Mouse (Mus musculus) ES-E14 (cell line): Measurements from ENCODE around the gene Slc25a13. TPM values are rescaled to one million over a fixed set of nuclear protein-coding genes. Genes with fewer than 3 reads are reported as not detected.

Source experiments
- DNase-seq: peaks from one replicate; pipeline ENCODE4 v3.0.0-alpha.2; 2013; ENCODE audit warnings: low read depth, low spot score
- H3K27ac ChIP-seq: 2 replicates; pipeline ENCODE4 v1.5.1; 2012; ENCODE audit warnings: low read depth, mild to moderate bottlenecking, low read length, moderate library complexity, mixed read lengths; ENCODE audit not compliant: poor library complexity, insufficient read depth, severe bottlenecking
- H3K36me3 ChIP-seq: 2 replicates; pipeline ENCODE4 v1.6.1; 2012; ENCODE audit warnings: mild to moderate bottlenecking, low read length, moderate library complexity, mixed read lengths; ENCODE audit not compliant: control insufficient read depth, poor library complexity, insufficient read depth, severe bottlenecking
- H3K4me1 ChIP-seq, 2 experiments: fragments of 150-350 bp in 1 of 2; sonication (generic) in 1 of 2; 2 replicates each; pipeline ENCODE4 v1.6.1; 2012; ENCODE audit warnings: low read length in 2 of 2, mild to moderate bottlenecking in 1 of 2, mixed read lengths in 1 of 2; ENCODE audit not compliant: control insufficient read depth in 2 of 2, insufficient read depth in 2 of 2, poor library complexity in 1 of 2
- H3K4me3 ChIP-seq, 2 experiments: fragments of 150-350 bp in 1 of 2; sonication (generic) in 1 of 2; 2 replicates each; pipeline ENCODE4 v1.5.1; 2012; ENCODE audit warnings: low read length in 2 of 2, low read depth in 1 of 2, mild to moderate bottlenecking in 1 of 2, mixed read lengths in 1 of 2; ENCODE audit not compliant: insufficient read depth in 1 of 2, poor library complexity in 1 of 2, severe bottlenecking in 1 of 2
- H3K9ac ChIP-seq: 2 replicates; pipeline ENCODE4 v1.6.1; 2012; ENCODE audit warnings: low read depth, mild to moderate bottlenecking, low read length, mixed read lengths; ENCODE audit not compliant: poor library complexity, insufficient read depth, severe bottlenecking
- H3K9me3 ChIP-seq: fragments of 150-350 bp; sonication (generic); 2 replicates; pipeline ENCODE4 v1.6.1; 2012; ENCODE audit warnings: low read depth, mild to moderate bottlenecking, low read length; ENCODE audit not compliant: control insufficient read depth, insufficient read depth
- CHD2 ChIP-seq: IDR thresholded peaks from 2 replicates; pipeline ENCODE4 v1.6.1; 2014; ENCODE audit warnings: mild to moderate bottlenecking, low read depth, low read length, inconsistent platforms
- HCFC1 ChIP-seq: IDR thresholded peaks from 2 replicates; pipeline ENCODE4 v1.6.1; 2012; ENCODE audit warnings: low read length, inconsistent platforms, borderline replicate concordance; ENCODE audit not compliant: insufficient read depth
- MAFK ChIP-seq: IDR thresholded peaks from 2 replicates; pipeline ENCODE4 v1.6.1; 2014; ENCODE audit warnings: mild to moderate bottlenecking, low read depth, low read length, inconsistent platforms; ENCODE audit not compliant: insufficient read depth
- ZC3H11A ChIP-seq: IDR thresholded peaks from 2 replicates; pipeline ENCODE4 v1.6.1; 2012; ENCODE audit warnings: low read depth, mild to moderate bottlenecking, inconsistent platforms, low read length, borderline replicate concordance
- ZNF384 ChIP-seq: IDR thresholded peaks from 2 replicates; pipeline ENCODE4 v1.6.1; 2012; ENCODE audit warnings: low read depth, low read length, inconsistent platforms
- in situ Hi-C, 2 experiments: fragments of 600-800 bp; cut with MboI; formaldehyde crosslinking; loops; one replicate each; pipeline ENCODE4 v1.15.1; 2025; ENCODE audit warnings: low sequenced_read_pairs in 2 of 2, inconsistent platforms in 1 of 2; ENCODE audit not compliant: unreplicated experiment in 2 of 2
- total RNA-seq: library from RNA; depleted of rRNA; stranded (reverse); fragments of 300-350 nt; gene quantifications from 2 replicates; pipeline ENCODE4 v1.2.3, GENCODE M21; 2012

Gene Slc25a13
- total RNA-seq, 1 experiment = 53.5 TPM

- Histone ChIP-seq H3K27ac (no peak overlapping the region), H3K4me1 (peaks cover 2 to 24% of the 10 kb centered on the region in 2 experiments), H3K36me3 (peaks cover 14% of the 10 kb centered on the region), H3K4me3 (no peak overlapping the region), H3K9ac (no peak overlapping the region), H3K9me3 (no peaks in the 10 kb centered on the region)
- DNase-seq = peak; percentile 62
- TF ChIP-seq ZNF384 (0 out of 2 replicates have a peak, but pooled peaks have one; percentile 15), CHD2 (no peak)
- in situ Hi-C loops = no loop called here
Observed at GRCm38 (mm10) chr6:6113776-6114175, 103.2 kb downstream of the Slc25a13 start.

- no peak for DNase-seq
Observed at GRCm38 (mm10) chr6:6112767-6113528, 104.0 kb downstream of the Slc25a13 start.

GRCm38 (mm10) chr6:6107419-6107966 lies 109.5 kb downstream of the Slc25a13 start:
- H3K27ac ChIP-seq = no peak overlapping the region
- H3K4me3 ChIP-seq = no peak overlapping the region
- in situ Hi-C loops = no loop called here
- peaks cover 16% of the 10 kb centered on the region for H3K36me3 ChIP-seq
- H3K4me1 ChIP-seq = peaks cover 2 to 14% of the 10 kb centered on the region in 2 experiments
- DNase-seq = peak; percentile 51
- no peak overlapping the region for H3K9ac ChIP-seq
- TF ChIP-seq CHD2 (no peak), ZNF384 (no peak)
- no peaks in the 10 kb centered on the region for H3K9me3 ChIP-seq

More at GRCm38 (mm10) chr6:6112767-6113528, 104.0 kb downstream of the Slc25a13 start:
- Histone ChIP-seq H3K9me3 (no peaks in the 10 kb centered on the region), H3K4me3 (no peak overlapping the region), H3K36me3 (peaks cover 19% of the 10 kb centered on the region), H3K27ac (no peak overlapping the region), H3K4me1 (peaks cover 2 to 26% of the 10 kb centered on the region in 2 experiments), H3K9ac (peak overlapping the region; percentile 10; the same call in 1 of the 2 replicates)
- TF ChIP-seq ZNF384 (no peak), ZC3H11A (no peak), MAFK (no peak), CHD2 (no peak), HCFC1 (no peak)
- in situ Hi-C loops = no loop called here

GRCm38 (mm10) chr6:6105586-6105985 lies 111.4 kb downstream of the Slc25a13 start:
- TF ChIP-seq ZC3H11A = no peak
- TF ChIP-seq MAFK = no peak
- TF ChIP-seq ZNF384 = no peak
- no peak for TF ChIP-seq CHD2
- no peak for TF ChIP-seq HCFC1
- no peak overlapping the region for H3K27ac ChIP-seq
- no peak for DNase-seq
- in situ Hi-C loops = no loop called here
- peaks cover 2 to 9% of the 10 kb centered on the region in 2 experiments for H3K4me1 ChIP-seq
- H3K9me3 ChIP-seq = no peaks in the 10 kb centered on the region
- no peak overlapping the region for H3K9ac ChIP-seq
- H3K4me3 ChIP-seq = no peak overlapping the region
- H3K36me3 ChIP-seq = peaks cover 19% of the 10 kb centered on the region

- in situ Hi-C loops = no loop called here
- no peak overlapping the region for H3K4me3 ChIP-seq
- peaks cover 19% of the 10 kb centered on the region for H3K36me3 ChIP-seq
- peaks cover 0 to 5% of the 10 kb centered on the region in 2 experiments; a peak in 2 of 4 replicates for H3K4me1 ChIP-seq
- no peak for DNase-seq
- no peak overlapping the region; the same call in 1 of the 2 replicates for H3K27ac ChIP-seq
- no peak overlapping the region for H3K9ac ChIP-seq
- no peaks in the 10 kb centered on the region for H3K9me3 ChIP-seq
- no peak for TF ChIP-seq CHD2
- no peak for TF ChIP-seq HCFC1
- no peak for TF ChIP-seq ZNF384
- no peak for TF ChIP-seq MAFK
- TF ChIP-seq ZC3H11A = no peak
Observed at GRCm38 (mm10) chr6:6103469-6103868, 113.5 kb downstream of the Slc25a13 start.
